Mouse (Mus musculus) left cerebral cortex, adult 2 months (tissue): ENCODE data around the gene Tbc1d7. TPM values are rescaled to one million over a fixed set of nuclear protein-coding genes. Genes with fewer than 3 reads are reported as not detected.

Source experiments
- DNase-seq, 2 experiments: peaks; one replicate each; pipeline ENCODE4 v3.0.0; 2021 to 2022; ENCODE audit warnings: low spot score in 2 of 2, mixed read lengths in 1 of 2; ENCODE audit errors: extremely low spot score in 1 of 2
- H3K27ac ChIP-seq: fragments of 200-600 bp; 2 replicates; pipeline ENCODE4 v1.8.1; 2022
- H3K4me3 ChIP-seq: fragments of 200-600 bp; 2 replicates; pipeline ENCODE4 v1.8.1; 2022
- CTCF ChIP-seq: fragments of 200-600 bp; IDR thresholded peaks from 2 replicates; pipeline ENCODE4 v1.8.1; 2022; ENCODE audit warnings: antibody characterized with exemption, mild to moderate bottlenecking, moderate library complexity
- intact Hi-C: fragments of 180-260 bp; cut with DNase I; formaldehyde crosslinking; loops from one replicate; pipeline ENCODE4 v1.15.1; 2025
- total RNA-seq, 2 experiments: library from RNA; stranded (reverse); gene quantifications; 2 replicates each; pipeline ENCODE4 v1.2.3; 2021

Tbc1d7 gene
- total RNA-seq, 2 experiments from 2014 or later, result 23.4 to 29.0 TPM

DNA sequence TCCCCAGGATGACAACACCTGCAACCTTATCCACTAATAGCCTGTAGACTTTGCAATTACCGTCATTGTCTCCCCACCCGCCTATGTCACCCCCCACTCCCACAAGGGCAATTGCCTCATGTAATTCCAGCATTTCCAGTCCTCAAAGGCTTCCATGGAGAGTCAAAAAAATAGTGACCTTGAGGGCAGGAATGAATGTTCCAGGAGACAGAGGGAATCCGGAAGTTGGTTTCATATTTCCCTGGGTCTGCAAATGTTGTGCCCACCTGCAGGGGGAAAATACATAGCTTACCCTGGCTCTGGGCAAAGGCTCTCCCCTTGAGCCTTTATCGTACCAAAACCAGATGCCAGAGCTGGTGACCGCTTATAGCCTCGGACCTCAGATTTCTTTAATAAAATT is 41.1 kb downstream of the Tbc1d7 start:
- no peak for TF ChIP-seq CTCF
- H3K4me3 ChIP-seq, result no peak overlapping the region
- H3K27ac ChIP-seq, result no peak overlapping the region
- intact Hi-C loops, result no loop called here
- DNase-seq, result no peak

DNA sequence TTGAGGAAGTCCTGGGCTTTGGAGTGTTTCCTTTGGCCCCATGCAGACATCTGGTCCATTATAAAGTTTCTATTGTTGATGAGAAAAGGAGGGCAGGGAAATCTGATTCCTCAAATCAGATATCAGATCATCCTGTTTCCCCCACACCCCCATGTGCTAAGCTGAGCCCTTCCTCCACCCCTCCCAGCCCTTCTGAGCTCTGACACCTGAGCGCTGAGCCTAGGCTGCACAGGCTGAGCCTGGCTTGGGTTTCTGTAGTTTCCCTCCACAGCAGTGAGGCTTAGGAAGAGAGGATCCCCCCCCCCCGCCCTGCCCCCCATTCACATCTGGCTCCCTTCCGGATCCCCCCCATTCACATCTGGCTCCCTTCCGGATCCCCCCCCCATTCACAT is 46.6 kb downstream of the Tbc1d7 start:
- Histone ChIP-seq H3K4me3 (no peak overlapping the region), H3K27ac (no peak overlapping the region)
- TF ChIP-seq CTCF, result no peak
- no peak for DNase-seq
- intact Hi-C loops, result no loop called here

DNA sequence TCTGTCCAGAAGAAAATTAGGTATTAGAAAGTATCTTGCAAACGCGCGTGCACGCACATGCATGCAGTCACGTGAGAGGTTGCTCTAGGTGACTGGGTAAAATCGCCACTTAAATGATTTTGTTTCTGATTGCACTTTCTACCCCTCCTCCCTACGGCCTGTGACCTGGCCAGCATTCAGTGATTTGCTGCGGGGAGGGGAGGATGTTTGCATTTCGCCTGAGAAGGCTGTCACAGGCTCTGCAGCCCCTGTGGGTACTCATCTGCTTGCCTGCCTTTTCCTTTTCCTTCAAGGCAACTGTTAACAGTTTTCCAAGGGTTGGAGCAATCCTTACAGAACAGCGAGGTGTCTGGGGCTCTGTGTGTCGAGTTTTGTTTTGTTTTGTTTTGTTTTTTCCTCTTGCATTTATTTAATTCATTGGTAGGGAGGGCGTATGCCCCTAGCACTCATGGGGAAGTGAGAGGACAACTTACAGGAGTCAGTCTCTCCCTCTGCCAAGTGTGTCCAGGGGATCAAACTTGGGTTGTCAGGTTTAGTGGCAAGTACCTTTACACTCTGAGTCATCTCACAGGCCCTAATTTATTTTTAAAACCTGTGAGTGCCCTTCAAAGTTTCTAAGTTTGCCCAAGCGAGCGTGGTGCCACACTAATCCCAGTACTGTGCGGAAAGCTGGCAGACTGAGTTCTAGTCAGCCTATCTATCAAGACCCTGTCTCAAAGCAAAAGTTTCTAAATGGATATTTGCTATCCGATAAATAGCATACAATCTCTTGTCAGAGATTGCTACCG is 47.2 kb downstream of the Tbc1d7 start:
- intact Hi-C loops, result no loop called here
- no peak overlapping the region for H3K4me3 ChIP-seq
- H3K27ac ChIP-seq, result no peak overlapping the region
- TF ChIP-seq CTCF, result no peak
- no peak for DNase-seq

- no peak for TF ChIP-seq CTCF
- Histone ChIP-seq H3K27ac (no peak overlapping the region), H3K4me3 (no peak overlapping the region)
- no peak for DNase-seq
- intact Hi-C loops, result no loop called here
These were observed 48.8 kb downstream of the Tbc1d7 start for GRCm38 (mm10) chr13:43122306-43123070.

DNA sequence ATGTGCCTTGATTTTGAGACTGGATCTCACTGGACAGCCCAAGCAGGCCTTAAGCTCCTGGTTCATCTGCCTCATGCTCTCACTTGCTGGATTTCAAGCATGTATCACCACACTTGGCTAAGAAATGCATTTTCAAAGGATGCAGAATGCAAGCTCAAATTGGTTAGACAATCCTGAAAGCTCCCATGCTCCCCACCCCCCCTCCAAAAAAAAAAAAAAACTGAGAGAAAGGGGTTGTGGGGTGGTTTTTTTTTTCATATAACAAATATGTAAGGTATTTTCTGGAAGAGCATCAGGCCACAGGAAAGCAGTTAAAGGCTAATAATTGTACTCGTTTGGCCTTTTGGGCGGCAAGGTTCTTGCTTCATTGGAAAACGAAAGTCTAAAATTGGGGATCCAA is 58.2 kb downstream of the Tbc1d7 start:
- TF ChIP-seq CTCF, result no peak
- Histone ChIP-seq H3K27ac (no peak overlapping the region), H3K4me3 (no peak overlapping the region)
- intact Hi-C loops, result no loop called here
- no peak for DNase-seq

DNA sequence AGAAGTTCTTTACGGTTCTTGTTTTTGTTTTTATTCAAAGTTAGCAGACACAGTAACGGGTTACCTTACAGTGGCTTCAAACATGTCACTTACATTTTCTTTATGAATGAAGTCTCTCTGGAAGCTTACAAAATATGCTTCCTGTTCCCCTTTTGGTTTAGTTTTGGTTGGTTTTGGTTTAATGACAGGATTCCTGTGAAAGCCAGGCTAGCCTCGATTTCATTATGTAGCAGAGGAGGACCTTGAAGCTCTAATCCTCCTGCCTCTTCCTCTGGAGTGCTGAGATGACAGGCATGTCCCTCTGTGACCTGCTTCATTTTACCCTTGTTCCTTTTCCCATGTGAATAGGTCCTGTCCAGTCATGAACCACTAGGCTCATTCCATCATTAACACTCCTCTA is 58.6 kb downstream of the Tbc1d7 start:
- H3K4me3 ChIP-seq, result no peak overlapping the region
- intact Hi-C loops, result no loop called here
- no peak overlapping the region for H3K27ac ChIP-seq
- TF ChIP-seq CTCF, result no peak
- DNase-seq, result no peak

DNA sequence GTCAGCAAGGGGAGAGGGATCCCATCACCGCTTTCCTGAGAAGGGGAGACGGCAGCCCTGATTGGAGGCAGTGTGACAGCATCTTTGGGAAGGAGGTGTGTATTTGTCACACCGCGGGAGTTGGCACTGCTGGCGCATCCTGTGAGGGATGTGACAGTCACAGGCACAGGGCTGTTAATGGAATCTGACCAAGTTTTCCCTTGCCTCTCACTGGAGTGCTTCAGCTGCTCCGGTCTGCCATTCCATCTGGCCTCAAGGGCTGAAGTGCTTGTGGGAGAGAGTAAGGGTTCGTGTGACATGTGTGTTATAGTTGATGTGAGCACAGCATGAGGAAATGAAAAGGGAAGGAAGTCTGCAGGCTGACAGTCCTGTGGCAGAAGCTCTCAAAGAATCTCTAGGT is 59.0 kb downstream of the Tbc1d7 start:
- peak overlapping the region; percentile 40; the same call in 1 of the 2 replicates for H3K27ac ChIP-seq
- intact Hi-C loops, result no loop called here

GRCm38 (mm10) chr13:43104496-43104895 is 66.8 kb downstream of the Tbc1d7 start:
- Histone ChIP-seq H3K4me3 (no peak overlapping the region), H3K27ac (no peak overlapping the region)
- TF ChIP-seq CTCF, result peak; percentile 35
- intact Hi-C loops, result no loop called here
- DNase-seq, result no peak

More for the DNA sequence above, 59.0 kb downstream of the Tbc1d7 start:
- H3K4me3 ChIP-seq, result no peak overlapping the region
- peak; percentile 46 to 62 for DNase-seq
- no peak for TF ChIP-seq CTCF

- TF ChIP-seq CTCF, result no peak
- Histone ChIP-seq H3K4me3 (no peak overlapping the region), H3K27ac (no peak overlapping the region)
- DNase-seq, result no peak
- intact Hi-C loops, result no loop called here
These were observed 68.4 kb downstream of the Tbc1d7 start for GRCm38 (mm10) chr13:43102943-43103342.

Other genes starting within 250 kb of the Tbc1d7 start
- 100 to 1,000 TPM; 118 to 134 TPM for gene Gfod1, start 132.7 kb upstream of the Tbc1d7 start, total RNA-seq
- 10 to 100 TPM; 14.5 to 20.1 TPM for gene Sirt5, start 194.0 kb upstream of the Tbc1d7 start, total RNA-seq
- 10 to 100 TPM; 61.1 to 72.1 TPM for gene Nol7, start 226.9 kb upstream of the Tbc1d7 start, total RNA-seq